In genomic region chr5:88688583-88689187, GRCm38 (mm10) we compare ENCODE assay signal across 9 mouse cellular contexts. TPM values are rescaled to one million over a fixed set of nuclear protein-coding genes. Genes with fewer than 3 reads are reported as not detected.
DNase-seq lines count a peak whose midpoint lies in the region; ATAC-seq and TF ChIP-seq lines count a peak whose summit lies in the region.
"Had no signal": no experiment of that assay in that cellular context is flagged by ENCODE, and none has a peak within 500 bp of the region (broad histone marks: within the 10 kb centered on the region; RNA-seq: fewer than 3 reads in every experiment).

No protein-coding gene starts in this region.

- no peak overlapping the region for H3K4me2 ChIP-seq in embryonic facial prominence, embryonic 11.5 days (ENCODE audit: low read depth, low read length)
- no peak overlapping the region for H3K4me2 ChIP-seq in midbrain, embryonic 12.5 days (replicated peaks)
- H3K4me2 ChIP-seq in midbrain, postnatal 0 days (ENCODE audit: low read depth, low read length, poor library complexity, severe bottlenecking) = no peak overlapping the region
- no peak overlapping the region for H3K4me2 ChIP-seq in liver, embryonic 12.5 days

- H3K9ac ChIP-seq in embryonic facial prominence, embryonic 11.5 days (replicated peaks; ENCODE audit: low read length) = no peak overlapping the region
- no peak overlapping the region for H3K9ac ChIP-seq in midbrain, embryonic 12.5 days (replicated peaks)
- no peak overlapping the region for H3K9ac ChIP-seq in midbrain, postnatal 0 days (replicated peaks; ENCODE audit: low read length, poor library complexity, severe bottlenecking)
- no peak overlapping the region for H3K9ac ChIP-seq in liver, embryonic 12.5 days

- H3K27me3 ChIP-seq in embryonic facial prominence, embryonic 11.5 days (ENCODE audit: control insufficient read depth, insufficient read depth, low read length) = no peaks in the 10 kb centered on the region
- H3K27me3 ChIP-seq in embryonic facial prominence, embryonic 10.5 days (replicated peaks; ENCODE audit: low read depth, poor library complexity, severe bottlenecking) = no peaks in the 10 kb centered on the region; the same call in 1 of the 2 replicates
- no peaks in the 10 kb centered on the region for H3K27me3 ChIP-seq in midbrain, embryonic 12.5 days
- no peaks in the 10 kb centered on the region for H3K27me3 ChIP-seq in midbrain, postnatal 0 days (ENCODE audit: insufficient read depth, low read length)
- peaks cover 31% of the 10 kb centered on the region for H3K27me3 ChIP-seq in liver, embryonic 12.5 days (replicated peaks)

- no peak overlapping the region for H3K4me3 ChIP-seq in embryonic facial prominence, embryonic 11.5 days (ENCODE audit: low read depth, low read length)
- no peak overlapping the region for H3K4me3 ChIP-seq in embryonic facial prominence, embryonic 10.5 days
- no peak overlapping the region for H3K4me3 ChIP-seq in midbrain, embryonic 12.5 days
- no peak overlapping the region for H3K4me3 ChIP-seq in midbrain, postnatal 0 days (ENCODE audit: low read depth, low read length)
- H3K4me3 ChIP-seq in liver, embryonic 12.5 days = no peak overlapping the region

- no peaks in the 10 kb centered on the region for H3K36me3 ChIP-seq in embryonic facial prominence, embryonic 11.5 days (replicated peaks; ENCODE audit: control insufficient read depth, insufficient read depth, low read depth, low read length)
- H3K36me3 ChIP-seq in embryonic facial prominence, embryonic 10.5 days (replicated peaks) = no peaks in the 10 kb centered on the region
- no peaks in the 10 kb centered on the region for H3K36me3 ChIP-seq in midbrain, embryonic 12.5 days
- no peaks in the 10 kb centered on the region for H3K36me3 ChIP-seq in midbrain, postnatal 0 days (ENCODE audit: insufficient read depth, low read length)
- H3K36me3 ChIP-seq in liver, embryonic 12.5 days = no peaks in the 10 kb centered on the region

- WGBS in embryonic facial prominence, embryonic 11.5 days = 84% methylated on average over 15 of the region's 15 CpGs
- WGBS in embryonic facial prominence, embryonic 10.5 days = 84% methylated on average over 15 of the region's 15 CpGs
- 86% methylated on average over 15 of the region's 15 CpGs for WGBS in midbrain, embryonic 12.5 days
- WGBS in midbrain, postnatal 0 days = 85% methylated on average over 15 of the region's 15 CpGs
- 60% methylated on average over 15 of the region's 15 CpGs for WGBS in liver, embryonic 12.5 days (ENCODE audit: insufficient replicate concordance)

- no peaks in the 10 kb centered on the region for H3K9me3 ChIP-seq in embryonic facial prominence, embryonic 11.5 days (replicated peaks; ENCODE audit: control insufficient read depth, low read length)
- no peaks in the 10 kb centered on the region for H3K9me3 ChIP-seq in embryonic facial prominence, embryonic 10.5 days
- no peaks in the 10 kb centered on the region for H3K9me3 ChIP-seq in midbrain, embryonic 12.5 days
- H3K9me3 ChIP-seq in midbrain, postnatal 0 days (ENCODE audit: low read length) = no peaks in the 10 kb centered on the region
- H3K9me3 ChIP-seq in liver, embryonic 12.5 days (replicated peaks) = no peaks in the 10 kb centered on the region

- no peak for TF ChIP-seq CTCF in midbrain, postnatal 0 days (IDR thresholded peaks at IDR 0.05)

- DNase-seq in embryonic facial prominence, embryonic 11.5 days (ENCODE audit: low spot score) = no peak
- DNase-seq in embryonic facial prominence, embryonic 10.5 days (ENCODE audit: low spot score) = no peak
- no peak for DNase-seq in midbrain, postnatal 0 days (ENCODE audit: low spot score)
- DNase-seq in yolk sac, embryonic 10.5 days (ENCODE audit: low spot score) = peak; percentile 36
- DNase-seq in adrenal gland, postnatal 36 days = no peak
- DNase-seq in adrenal gland, postnatal 10 days = no peak
- DNase-seq: right cerebral cortex, postnatal 25 days had no signal

- peak; percentile 65; the same call in 1 of the 2 replicates for ATAC-seq in embryonic facial prominence, embryonic 11.5 days (replicated peaks; ENCODE audit: insufficient number of reproducible peaks, low FRiP score, low TSS enrichment, low read depth)
- 0 out of 2 replicates have a peak, but pooled peaks have one; percentile 45 for ATAC-seq in midbrain, embryonic 12.5 days (ENCODE audit: low FRiP score, low read depth)
- ATAC-seq in midbrain, postnatal 0 days (ENCODE audit: low FRiP score) = no peak
- ATAC-seq in liver, embryonic 12.5 days = 0 out of 2 replicates have a peak, but pooled peaks have one; percentile 16

- H3K4me1 ChIP-seq in embryonic facial prominence, embryonic 11.5 days (ENCODE audit: control insufficient read depth, insufficient read depth, low read length) = no peaks in the 10 kb centered on the region
- no peaks in the 10 kb centered on the region; the same call in 1 of the 2 replicates for H3K4me1 ChIP-seq in embryonic facial prominence, embryonic 10.5 days
- no peaks in the 10 kb centered on the region for H3K4me1 ChIP-seq in midbrain, embryonic 12.5 days
- no peaks in the 10 kb centered on the region; the same call in 1 of the 2 replicates for H3K4me1 ChIP-seq in midbrain, postnatal 0 days (ENCODE audit: insufficient read depth, low read length)
- peaks cover 24% of the 10 kb centered on the region for H3K4me1 ChIP-seq in liver, embryonic 12.5 days

- no peak overlapping the region for H3K27ac ChIP-seq in embryonic facial prominence, embryonic 11.5 days (replicated peaks; ENCODE audit: low read depth, low read length)
- no peak overlapping the region for H3K27ac ChIP-seq in embryonic facial prominence, embryonic 10.5 days (replicated peaks)
- H3K27ac ChIP-seq in midbrain, embryonic 12.5 days (replicated peaks) = no peak overlapping the region
- H3K27ac ChIP-seq in midbrain, postnatal 0 days (ENCODE audit: low read depth, low read length) = no peak overlapping the region
- H3K27ac ChIP-seq in liver, embryonic 12.5 days = no peak overlapping the region

RNA-seq across cellular contexts. Expression of gene Grsf1, which starts 12.7 kb away (rescaled TPM):
- polyA plus RNA-seq in embryonic facial prominence, embryonic 11.5 days (2014; fragmentation: Nextera tagmentation; extraction: Ambion mirVana) = 82.0 and 91.0 TPM in 2 replicates
- polyA plus RNA-seq in embryonic facial prominence, embryonic 10.5 days (2016; fragmentation: Nextera tagmentation; extraction: Ambion mirVana) = 69.1 and 73.2 TPM in 2 replicates
- polyA plus RNA-seq in midbrain, embryonic 12.5 days (2016; fragmentation: Nextera tagmentation; extraction: Ambion mirVana) = 99.9 and 105 TPM in 2 replicates
- 58.0 and 60.3 TPM in 2 replicates for total RNA-seq in midbrain, postnatal 0 days (2014; rRNA removed)
- polyA plus RNA-seq in midbrain, postnatal 0 days (2015; fragmentation: Nextera tagmentation; extraction: Ambion mirVana) = 54.1 and 54.6 TPM in 2 replicates
- 47.0 and 48.6 TPM in 2 replicates for polyA plus RNA-seq in liver, embryonic 12.5 days (2016; fragmentation: Nextera tagmentation; extraction: Ambion mirVana)
- total RNA-seq in adrenal gland, postnatal 36 days (2021) = 100 to 1,000 TPM; 120 to 151 TPM
- 100 to 1,000 TPM; 144 to 156 TPM for total RNA-seq in adrenal gland, postnatal 10 days (2021)

RNA-seq across cellular contexts. Expression of gene Mob1b, which starts 32.0 kb away (rescaled TPM):
- 13.7 and 15.6 TPM in 2 replicates for polyA plus RNA-seq in embryonic facial prominence, embryonic 11.5 days (2014; fragmentation: Nextera tagmentation; extraction: Ambion mirVana)
- polyA plus RNA-seq in embryonic facial prominence, embryonic 10.5 days (2016; fragmentation: Nextera tagmentation; extraction: Ambion mirVana) = 12.5 and 13.2 TPM in 2 replicates
- 15.8 and 17.5 TPM in 2 replicates for polyA plus RNA-seq in midbrain, embryonic 12.5 days (2016; fragmentation: Nextera tagmentation; extraction: Ambion mirVana)
- 10.9 and 16.3 TPM in 2 replicates for total RNA-seq in midbrain, postnatal 0 days (2014; rRNA removed)
- 5.9 and 7.5 TPM in 2 replicates for polyA plus RNA-seq in midbrain, postnatal 0 days (2015; fragmentation: Nextera tagmentation; extraction: Ambion mirVana)
- 13.3 and 13.5 TPM in 2 replicates for polyA plus RNA-seq in liver, embryonic 12.5 days (2016; fragmentation: Nextera tagmentation; extraction: Ambion mirVana)
- total RNA-seq in adrenal gland, postnatal 36 days (2021) = 10 to 100 TPM; 36.9 to 46.7 TPM
- total RNA-seq in adrenal gland, postnatal 10 days (2021) = 10 to 100 TPM; 32.0 to 33.6 TPM
